Mouse (Mus musculus): ENCODE measurements around the gene Mmp11.
A peak's percentile ranks its signal among the peaks of the same experiment; 100 is the strongest.
"Not testable (repeated sequence)": the region's sequence is repeated elsewhere in the genome, so short reads cannot be mapped to it uniquely, and the experiment has no call there.

Mmp11 gene

GRCm38 (mm10) chr10:75897373-75897772 is 38.9 kb downstream of the Mmp11 start:
- peak; percentile 58 for DNase-seq (ENCODE audit: extremely low spot score)

GRCm38 (mm10) chr10:75896208-75896607 is 40.1 kb downstream of the Mmp11 start:
- no peak for DNase-seq (ENCODE audit: extremely low spot score)

GRCm38 (mm10) chr10:75895730-75896129 is 40.6 kb downstream of the Mmp11 start:
- DNase-seq (ENCODE audit: extremely low spot score), result no peak

GRCm38 (mm10) chr10:75894601-75895000 is 41.7 kb downstream of the Mmp11 start:
- no peak for DNase-seq (ENCODE audit: extremely low spot score)

GRCm38 (mm10) chr10:75893089-75893750 is 43.1 kb downstream of the Mmp11 start, which contains the start of gene Derl3:
TSS of gene Derl3 (plus strand) at chr10:75893413.
- peak; percentile 96 for DNase-seq (ENCODE audit: extremely low spot score)

GRCm38 (mm10) chr10:75889406-75890153 is 46.7 kb downstream of the Mmp11 start:
- peak; percentile 32 for DNase-seq (ENCODE audit: extremely low spot score)

- DNase-seq (ENCODE audit: extremely low spot score), result not testable (repeated sequence)
Measured at GRCm38 (mm10) chr10:75887504-75887903, 48.8 kb downstream of the Mmp11 start.

GRCm38 (mm10) chr10:75884742-75885141 is 51.6 kb downstream of the Mmp11 start:
- no peak for DNase-seq (ENCODE audit: extremely low spot score)

GRCm38 (mm10) chr10:75883232-75883552 is 53.1 kb downstream of the Mmp11 start:
- DNase-seq (ENCODE audit: extremely low spot score), result peak; percentile 80

GRCm38 (mm10) chr10:75882433-75883231 is 53.7 kb downstream of the Mmp11 start:
- no peak for DNase-seq (ENCODE audit: extremely low spot score)

GRCm38 (mm10) chr10:75881578-75882432 is 54.5 kb downstream of the Mmp11 start:
- no peak for DNase-seq (ENCODE audit: extremely low spot score)

- DNase-seq (ENCODE audit: extremely low spot score), result no peak
Measured at GRCm38 (mm10) chr10:75880771-75881577, 55.3 kb downstream of the Mmp11 start.

GRCm38 (mm10) chr10:75880351-75880750 is 55.9 kb downstream of the Mmp11 start:
- DNase-seq (ENCODE audit: extremely low spot score), result no peak

- no peak for DNase-seq (ENCODE audit: extremely low spot score)
Measured at GRCm38 (mm10) chr10:75878836-75879235, 57.5 kb downstream of the Mmp11 start.

- no peak for DNase-seq (ENCODE audit: extremely low spot score)
Measured at GRCm38 (mm10) chr10:75873543-75874170, 62.6 kb downstream of the Mmp11 start.

Measured in embryo, embryonic 9.5 days (tissue).